Mouse (Mus musculus): ENCODE results near the gene Asap2. TPM values are rescaled to one million over a fixed set of nuclear protein-coding genes. Genes with fewer than 3 reads are reported as not detected.

Gene Asap2
- polyA plus RNA-seq, 2 experiments = 1.0 to 2.0 TPM

GRCm38 (mm10) chr12:21233727-21234126, 243.5 kb downstream of the Asap2 start:
- H3K4me3 ChIP-seq (ENCODE audit: insufficient read depth in 1 of 2, low read depth in 2 of 2, low read length in 2 of 2) = no peak overlapping the region
- no peak for TF ChIP-seq CTCF (IDR thresholded peaks at IDR 0.05; ENCODE audit: low read depth)
- TF ChIP-seq EP300 (IDR thresholded peaks at IDR 0.05; ENCODE audit: low read depth) = no peak
- H3K9ac ChIP-seq (replicated peaks) = no peak overlapping the region
- no peak for ATAC-seq (ENCODE audit: insufficient read depth)
- no peak overlapping the region for H3K4me2 ChIP-seq (ENCODE audit: low read depth)
- H3K9me3 ChIP-seq (ENCODE audit: control insufficient read depth, low read length) = no peaks in the 10 kb centered on the region
- no peak for DNase-seq (ENCODE audit: low read depth in 3 of 3, low spot score in 3 of 3)
- 60% methylated on average over 7 of the region's 7 CpGs for WGBS (ENCODE audit: insufficient replicate concordance)
- no peaks in the 10 kb centered on the region for H3K27me3 ChIP-seq (ENCODE audit: control insufficient read depth, insufficient read depth, low read length)
- no peaks in the 10 kb centered on the region; the same call in 1 of the 2 replicates for H3K36me3 ChIP-seq (replicated peaks; ENCODE audit: control insufficient read depth, insufficient read depth, low read depth)
- H3K4me1 ChIP-seq (replicated peaks; ENCODE audit: control insufficient read depth in 2 of 2, insufficient read depth in 2 of 2, low read length in 1 of 2) = peaks cover 9 to 11% of the 10 kb centered on the region in 2 experiments
- H3K27ac ChIP-seq = no peak overlapping the region

DNA sequence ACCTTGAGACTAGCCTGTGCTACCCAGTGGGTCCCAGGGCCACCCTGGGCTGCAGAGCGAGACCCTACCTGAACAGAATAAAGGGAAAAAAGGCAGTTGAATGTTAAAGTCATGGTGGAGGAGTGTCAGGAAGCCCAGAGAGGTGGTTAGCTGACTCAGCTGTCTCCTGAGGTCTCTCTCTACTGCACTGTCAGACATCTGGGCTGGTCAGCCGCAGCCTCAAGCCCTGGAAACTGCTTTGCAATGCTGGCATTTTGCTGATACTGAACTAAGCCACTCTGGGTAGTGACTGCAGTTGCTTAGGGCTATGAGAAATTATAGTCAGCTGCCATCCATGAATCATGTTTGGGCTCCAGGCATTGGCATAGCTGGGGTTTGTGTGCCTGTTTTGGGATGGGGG, 244.3 kb downstream of the Asap2 start:
- Histone ChIP-seq H3K4me2 (ENCODE audit: low read depth) (no peak overlapping the region), H3K4me1 (replicated peaks; ENCODE audit: control insufficient read depth in 2 of 2, insufficient read depth in 2 of 2, low read length in 1 of 2) (peaks cover under 1 to 3% of the 10 kb centered on the region in 2 experiments), H3K9me3 (ENCODE audit: control insufficient read depth, low read length) (no peaks in the 10 kb centered on the region), H3K27ac (no peak overlapping the region), H3K27me3 (ENCODE audit: control insufficient read depth, insufficient read depth, low read length) (no peaks in the 10 kb centered on the region), H3K36me3 (replicated peaks; ENCODE audit: control insufficient read depth, insufficient read depth, low read depth) (no peaks in the 10 kb centered on the region; the same call in 1 of the 2 replicates), H3K9ac (replicated peaks) (no peak overlapping the region), H3K4me3 (ENCODE audit: insufficient read depth in 1 of 2, low read depth in 2 of 2, low read length in 2 of 2) (no peak overlapping the region)
- TF ChIP-seq EP300 (IDR thresholded peaks at IDR 0.05; ENCODE audit: low read depth) (no peak), CTCF (IDR thresholded peaks at IDR 0.05; ENCODE audit: low read depth) (no peak)
- DNase-seq (ENCODE audit: low read depth in 3 of 3, low spot score in 3 of 3) (no peak), ATAC-seq (ENCODE audit: insufficient read depth) (no peak)
- 29% methylated on average over 2 of the region's 2 CpGs for WGBS (ENCODE audit: insufficient replicate concordance)

GRCm38 (mm10) chr12:21241965-21242364, 251.7 kb downstream of the Asap2 start:
- no peaks in the 10 kb centered on the region for H3K27me3 ChIP-seq (ENCODE audit: control insufficient read depth, insufficient read depth, low read length)
- no peak overlapping the region for H3K9ac ChIP-seq (replicated peaks)
- WGBS (ENCODE audit: insufficient replicate concordance) = 61% methylated on average over 3 of the region's 3 CpGs
- no peak for ATAC-seq (ENCODE audit: insufficient read depth)
- DNase-seq (ENCODE audit: low read depth in 3 of 3, low spot score in 3 of 3) = no peak
- no peaks in the 10 kb centered on the region; the same call in 1 of the 2 replicates for H3K36me3 ChIP-seq (replicated peaks; ENCODE audit: control insufficient read depth, insufficient read depth, low read depth)
- H3K27ac ChIP-seq = no peak overlapping the region
- H3K4me3 ChIP-seq (ENCODE audit: insufficient read depth in 1 of 2, low read depth in 2 of 2, low read length in 2 of 2) = no peak overlapping the region
- TF ChIP-seq EP300 (IDR thresholded peaks at IDR 0.05; ENCODE audit: low read depth) = no peak
- no peak for TF ChIP-seq CTCF (IDR thresholded peaks at IDR 0.05; ENCODE audit: low read depth)
- no peaks in the 10 kb centered on the region for H3K4me1 ChIP-seq (replicated peaks; ENCODE audit: control insufficient read depth in 2 of 2, insufficient read depth in 2 of 2, low read length in 1 of 2)
- no peak overlapping the region for H3K4me2 ChIP-seq (ENCODE audit: low read depth)
- no peaks in the 10 kb centered on the region for H3K9me3 ChIP-seq (ENCODE audit: control insufficient read depth, low read length)

DNA sequence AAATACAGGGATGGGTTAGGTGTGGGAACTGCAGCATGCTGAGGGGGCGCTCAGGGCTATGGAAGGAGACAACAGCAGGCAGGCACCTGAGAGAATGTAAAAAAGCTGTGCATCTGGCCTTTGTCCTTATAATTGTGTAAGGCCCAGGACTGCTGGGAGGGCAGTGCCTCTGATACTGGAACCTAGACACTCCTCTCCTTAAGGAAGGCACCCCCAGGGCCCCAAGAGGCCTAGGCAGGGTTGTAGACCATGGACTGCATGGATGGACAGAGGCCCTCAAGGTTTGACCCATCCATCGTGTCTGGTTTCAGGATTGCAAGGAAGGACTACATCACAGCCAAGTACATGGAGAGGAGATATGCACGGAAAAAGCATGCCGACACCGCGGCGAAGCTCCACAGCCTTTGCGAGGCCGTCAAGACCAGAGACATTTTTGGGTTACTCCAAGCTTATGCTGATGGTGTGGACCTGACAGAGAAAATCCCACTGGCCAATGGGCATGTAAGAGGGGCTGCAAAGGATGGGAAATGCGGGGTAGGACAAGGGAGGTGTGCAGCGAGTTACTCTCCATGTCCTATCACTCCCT, 254.2 kb downstream of the Asap2 start:
- ATAC-seq (ENCODE audit: insufficient read depth) = no peak
- H3K9ac ChIP-seq (replicated peaks) = no peak overlapping the region
- peaks cover 0 to 2% of the 10 kb centered on the region in 2 experiments; a peak in 1 of 4 replicates for H3K4me1 ChIP-seq (replicated peaks; ENCODE audit: control insufficient read depth in 2 of 2, insufficient read depth in 2 of 2, low read length in 1 of 2)
- H3K4me3 ChIP-seq (ENCODE audit: insufficient read depth in 1 of 2, low read depth in 2 of 2, low read length in 2 of 2) = no peak overlapping the region
- H3K27me3 ChIP-seq (ENCODE audit: control insufficient read depth, insufficient read depth, low read length) = no peaks in the 10 kb centered on the region
- no peaks in the 10 kb centered on the region for H3K9me3 ChIP-seq (ENCODE audit: control insufficient read depth, low read length)
- TF ChIP-seq CTCF (IDR thresholded peaks at IDR 0.05; ENCODE audit: low read depth) (no peak), EP300 (IDR thresholded peaks at IDR 0.05; ENCODE audit: low read depth) (no peak)
- H3K4me2 ChIP-seq (ENCODE audit: low read depth) = no peak overlapping the region
- H3K36me3 ChIP-seq (replicated peaks; ENCODE audit: control insufficient read depth, insufficient read depth, low read depth) = no peaks in the 10 kb centered on the region
- DNase-seq (ENCODE audit: low read depth in 3 of 3, low spot score in 3 of 3) = no peak
- 85% methylated on average over 11 of the region's 11 CpGs for WGBS (ENCODE audit: insufficient replicate concordance)
- H3K27ac ChIP-seq = no peak overlapping the region

DNA sequence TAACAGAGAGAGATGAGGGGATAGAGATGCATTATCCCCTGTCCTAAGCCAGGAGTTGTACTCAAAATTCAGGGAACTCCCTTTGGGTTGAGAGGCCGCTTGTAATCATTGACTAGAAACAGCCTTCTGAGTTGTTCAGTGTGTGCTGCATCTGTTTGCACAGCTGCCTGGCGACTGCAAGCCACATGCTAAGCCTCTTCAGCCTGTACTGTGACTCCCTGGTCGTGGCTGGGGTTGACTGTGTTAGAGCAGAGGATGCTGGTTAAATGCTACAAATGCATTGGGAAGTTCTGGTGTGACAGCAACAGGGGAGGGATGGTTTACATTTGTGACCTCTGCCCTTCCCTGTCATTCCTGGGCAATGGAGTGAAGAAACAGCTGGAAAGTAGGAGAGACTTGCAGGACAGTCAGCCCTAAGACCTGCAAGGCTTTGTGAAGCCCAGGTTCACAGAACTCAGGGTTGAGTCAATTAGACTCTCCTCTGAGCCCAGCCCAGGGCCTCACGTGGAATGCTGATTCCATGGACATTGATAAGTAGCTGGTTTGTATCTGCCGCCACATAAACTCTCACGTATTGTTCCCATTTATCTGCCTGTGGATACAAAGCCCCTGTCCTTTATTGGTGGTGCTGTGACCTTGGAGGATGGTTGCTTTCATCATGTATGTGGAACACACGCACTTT, 257.6 kb downstream of the Asap2 start:
- H3K9ac ChIP-seq (replicated peaks) = no peak overlapping the region
- H3K27ac ChIP-seq = no peak overlapping the region
- H3K36me3 ChIP-seq (replicated peaks; ENCODE audit: control insufficient read depth, insufficient read depth, low read depth) = no peaks in the 10 kb centered on the region
- H3K27me3 ChIP-seq (ENCODE audit: control insufficient read depth, insufficient read depth, low read length) = no peaks in the 10 kb centered on the region
- H3K9me3 ChIP-seq (ENCODE audit: control insufficient read depth, low read length) = no peaks in the 10 kb centered on the region
- ATAC-seq (ENCODE audit: insufficient read depth) (no peak), DNase-seq (ENCODE audit: low read depth in 3 of 3, low spot score in 3 of 3) (no peak)
- H3K4me1 ChIP-seq (replicated peaks; ENCODE audit: control insufficient read depth in 2 of 2, insufficient read depth in 2 of 2, low read length in 1 of 2) = peaks cover 0 to 2% of the 10 kb centered on the region in 2 experiments; a peak in 1 of 4 replicates
- TF ChIP-seq CTCF (IDR thresholded peaks at IDR 0.05; ENCODE audit: low read depth) = no peak
- H3K4me3 ChIP-seq (ENCODE audit: insufficient read depth in 1 of 2, low read depth in 2 of 2, low read length in 2 of 2) = no peak overlapping the region
- WGBS (ENCODE audit: insufficient replicate concordance) = 62% methylated on average over 7 of the region's 7 CpGs
- H3K4me2 ChIP-seq (ENCODE audit: low read depth) = no peak overlapping the region
